Mouse (Mus musculus): ENCODE measurements around the gene Ikzf2. TPM values are rescaled to one million over a fixed set of nuclear protein-coding genes. Genes with fewer than 3 reads are reported as not detected.

The Ikzf2 gene
- polyA plus RNA-seq, 1 experiment: 12.9 TPM

- Histone ChIP-seq H3K9ac (ENCODE audit: low read depth, poor library complexity, severe bottlenecking) (no peak overlapping the region), H3K27me3 (ENCODE audit: control insufficient read depth, insufficient read depth, low read length, poor library complexity, severe bottlenecking) (no peaks in the 10 kb centered on the region), H3K36me3 (ENCODE audit: control insufficient read depth, insufficient read depth, low read length, poor library complexity, severe bottlenecking) (no peaks in the 10 kb centered on the region), H3K27ac (ENCODE audit: insufficient read depth, low read length) (no peak overlapping the region), H3K4me1 (ENCODE audit: control insufficient read depth, insufficient read depth, low read length) (no peaks in the 10 kb centered on the region), H3K9me3 (replicated peaks; ENCODE audit: control insufficient read depth, insufficient read depth, low read length, poor library complexity, severe bottlenecking) (no peaks in the 10 kb centered on the region), H3K4me3 (ENCODE audit: low read depth, low read length) (no peak overlapping the region)
- TF ChIP-seq POLR2A (IDR thresholded peaks at IDR 0.05; ENCODE audit: insufficient read depth, low read length) (no peak), CTCF (IDR thresholded peaks at IDR 0.05; ENCODE audit: low read depth, low read length) (no peak), EP300 (IDR thresholded peaks at IDR 0.05; ENCODE audit: insufficient read depth, low read depth, low read length) (no peak)
These were observed 29.0 kb downstream of the Ikzf2 start for GRCm38 (mm10) chr1:69658051-69658450.

DNA sequence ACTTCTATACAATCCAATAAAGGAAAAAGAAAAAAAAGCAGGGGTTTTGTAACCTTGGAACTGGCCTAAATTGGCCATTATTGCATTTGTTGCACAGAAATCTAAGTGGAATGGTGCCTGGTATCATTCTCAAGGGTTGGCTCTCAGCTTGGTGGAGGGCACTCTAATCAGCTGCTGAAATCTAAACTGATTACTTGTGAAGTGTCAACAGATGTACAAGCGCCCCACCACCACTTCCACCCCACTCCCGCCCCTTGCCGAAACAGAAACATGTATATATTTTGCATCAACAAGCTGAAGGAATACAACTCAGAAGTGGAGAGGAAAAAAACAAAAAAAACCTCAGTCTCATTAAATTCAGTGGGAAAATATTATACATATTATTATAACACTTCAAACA lies 29.6 kb downstream of the Ikzf2 start:
- Histone ChIP-seq H3K27ac (ENCODE audit: insufficient read depth, low read length) (no peak overlapping the region), H3K9ac (ENCODE audit: low read depth, poor library complexity, severe bottlenecking) (no peak overlapping the region), H3K4me1 (ENCODE audit: control insufficient read depth, insufficient read depth, low read length) (no peaks in the 10 kb centered on the region), H3K36me3 (ENCODE audit: control insufficient read depth, insufficient read depth, low read length, poor library complexity, severe bottlenecking) (no peaks in the 10 kb centered on the region), H3K4me3 (ENCODE audit: low read depth, low read length) (no peak overlapping the region), H3K9me3 (replicated peaks; ENCODE audit: control insufficient read depth, insufficient read depth, low read length, poor library complexity, severe bottlenecking) (no peaks in the 10 kb centered on the region), H3K27me3 (ENCODE audit: control insufficient read depth, insufficient read depth, low read length, poor library complexity, severe bottlenecking) (no peaks in the 10 kb centered on the region)
- TF ChIP-seq CTCF (IDR thresholded peaks at IDR 0.05; ENCODE audit: low read depth, low read length) (no peak), POLR2A (IDR thresholded peaks at IDR 0.05; ENCODE audit: insufficient read depth, low read length) (no peak), EP300 (IDR thresholded peaks at IDR 0.05; ENCODE audit: insufficient read depth, low read depth, low read length) (no peak)

- Histone ChIP-seq H3K9me3 (replicated peaks; ENCODE audit: control insufficient read depth, insufficient read depth, low read length, poor library complexity, severe bottlenecking) (no peaks in the 10 kb centered on the region), H3K27ac (ENCODE audit: insufficient read depth, low read length) (no peak overlapping the region), H3K4me1 (ENCODE audit: control insufficient read depth, insufficient read depth, low read length) (no peaks in the 10 kb centered on the region), H3K27me3 (ENCODE audit: control insufficient read depth, insufficient read depth, low read length, poor library complexity, severe bottlenecking) (no peaks in the 10 kb centered on the region), H3K4me3 (ENCODE audit: low read depth, low read length) (no peak overlapping the region), H3K9ac (ENCODE audit: low read depth, poor library complexity, severe bottlenecking) (no peak overlapping the region), H3K36me3 (ENCODE audit: control insufficient read depth, insufficient read depth, low read length, poor library complexity, severe bottlenecking) (no peaks in the 10 kb centered on the region)
- no peak for TF ChIP-seq EP300 (IDR thresholded peaks at IDR 0.05; ENCODE audit: insufficient read depth, low read depth, low read length)
- TF ChIP-seq CTCF (IDR thresholded peaks at IDR 0.05; ENCODE audit: low read depth, low read length): no peak
- no peak for TF ChIP-seq POLR2A (IDR thresholded peaks at IDR 0.05; ENCODE audit: insufficient read depth, low read length)
These were observed 30.1 kb downstream of the Ikzf2 start for GRCm38 (mm10) chr1:69656929-69657328.

GRCm38 (mm10) chr1:69656047-69656782 lies 30.8 kb downstream of the Ikzf2 start:
- H3K9me3 ChIP-seq (replicated peaks; ENCODE audit: control insufficient read depth, insufficient read depth, low read length, poor library complexity, severe bottlenecking): no peaks in the 10 kb centered on the region
- no peak overlapping the region for H3K4me3 ChIP-seq (ENCODE audit: low read depth, low read length)
- TF ChIP-seq POLR2A (IDR thresholded peaks at IDR 0.05; ENCODE audit: insufficient read depth, low read length) (no peak), EP300 (IDR thresholded peaks at IDR 0.05; ENCODE audit: insufficient read depth, low read depth, low read length) (no peak), CTCF (IDR thresholded peaks at IDR 0.05; ENCODE audit: low read depth, low read length) (no peak)
- H3K36me3 ChIP-seq (ENCODE audit: control insufficient read depth, insufficient read depth, low read length, poor library complexity, severe bottlenecking): no peaks in the 10 kb centered on the region
- no peak overlapping the region for H3K27ac ChIP-seq (ENCODE audit: insufficient read depth, low read length)
- H3K4me1 ChIP-seq (ENCODE audit: control insufficient read depth, insufficient read depth, low read length): no peaks in the 10 kb centered on the region
- no peak overlapping the region for H3K9ac ChIP-seq (ENCODE audit: low read depth, poor library complexity, severe bottlenecking)
- H3K27me3 ChIP-seq (ENCODE audit: control insufficient read depth, insufficient read depth, low read length, poor library complexity, severe bottlenecking): no peaks in the 10 kb centered on the region

DNA sequence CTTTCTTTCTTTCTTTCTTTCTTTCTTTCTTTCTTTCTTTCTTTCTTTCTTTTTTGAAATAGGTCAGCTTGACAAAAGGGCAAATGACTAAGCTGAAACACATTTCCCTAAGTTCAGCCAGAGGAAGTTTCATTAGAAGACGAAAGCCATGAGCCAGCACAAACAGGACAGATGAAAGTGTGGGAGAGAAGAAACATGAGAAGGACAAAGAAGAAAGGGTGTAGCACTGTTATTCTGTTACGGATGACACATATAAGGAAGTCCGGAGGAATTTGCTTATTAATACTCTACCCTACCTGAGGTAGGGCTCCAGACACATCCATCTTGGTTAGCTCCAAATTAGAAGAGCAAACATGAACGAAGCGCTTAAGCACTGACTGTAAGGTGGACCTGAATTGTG lies 31.7 kb downstream of the Ikzf2 start:
- H3K36me3 ChIP-seq (ENCODE audit: control insufficient read depth, insufficient read depth, low read length, poor library complexity, severe bottlenecking): no peaks in the 10 kb centered on the region
- H3K4me3 ChIP-seq (ENCODE audit: low read depth, low read length): no peak overlapping the region
- H3K27me3 ChIP-seq (ENCODE audit: control insufficient read depth, insufficient read depth, low read length, poor library complexity, severe bottlenecking): no peaks in the 10 kb centered on the region
- H3K9ac ChIP-seq (ENCODE audit: low read depth, poor library complexity, severe bottlenecking): no peak overlapping the region
- no peaks in the 10 kb centered on the region for H3K4me1 ChIP-seq (ENCODE audit: control insufficient read depth, insufficient read depth, low read length)
- H3K9me3 ChIP-seq (replicated peaks; ENCODE audit: control insufficient read depth, insufficient read depth, low read length, poor library complexity, severe bottlenecking): no peaks in the 10 kb centered on the region
- no peak for TF ChIP-seq CTCF (IDR thresholded peaks at IDR 0.05; ENCODE audit: low read depth, low read length)
- H3K27ac ChIP-seq (ENCODE audit: insufficient read depth, low read length): no peak overlapping the region

- Histone ChIP-seq H3K9ac (ENCODE audit: low read depth, poor library complexity, severe bottlenecking) (no peak overlapping the region), H3K4me3 (ENCODE audit: low read depth, low read length) (no peak overlapping the region), H3K36me3 (ENCODE audit: control insufficient read depth, insufficient read depth, low read length, poor library complexity, severe bottlenecking) (no peaks in the 10 kb centered on the region), H3K27me3 (ENCODE audit: control insufficient read depth, insufficient read depth, low read length, poor library complexity, severe bottlenecking) (no peaks in the 10 kb centered on the region), H3K27ac (ENCODE audit: insufficient read depth, low read length) (no peak overlapping the region), H3K9me3 (replicated peaks; ENCODE audit: control insufficient read depth, insufficient read depth, low read length, poor library complexity, severe bottlenecking) (no peaks in the 10 kb centered on the region), H3K4me1 (ENCODE audit: control insufficient read depth, insufficient read depth, low read length) (no peaks in the 10 kb centered on the region)
- TF ChIP-seq POLR2A (IDR thresholded peaks at IDR 0.05; ENCODE audit: insufficient read depth, low read length): no peak
- TF ChIP-seq EP300 (IDR thresholded peaks at IDR 0.05; ENCODE audit: insufficient read depth, low read depth, low read length): no peak
- TF ChIP-seq CTCF (IDR thresholded peaks at IDR 0.05; ENCODE audit: low read depth, low read length): no peak
These were observed 32.1 kb downstream of the Ikzf2 start for GRCm38 (mm10) chr1:69654955-69655354.

Data from ES-Bruce4 (cell line).